Mouse (Mus musculus): ENCODE results near the gene Wfdc3.
"Not testable (repeated sequence)": the region's sequence is repeated elsewhere in the genome, so short reads cannot be mapped to it uniquely, and the experiment has no call there.

The Wfdc3 gene

DNA sequence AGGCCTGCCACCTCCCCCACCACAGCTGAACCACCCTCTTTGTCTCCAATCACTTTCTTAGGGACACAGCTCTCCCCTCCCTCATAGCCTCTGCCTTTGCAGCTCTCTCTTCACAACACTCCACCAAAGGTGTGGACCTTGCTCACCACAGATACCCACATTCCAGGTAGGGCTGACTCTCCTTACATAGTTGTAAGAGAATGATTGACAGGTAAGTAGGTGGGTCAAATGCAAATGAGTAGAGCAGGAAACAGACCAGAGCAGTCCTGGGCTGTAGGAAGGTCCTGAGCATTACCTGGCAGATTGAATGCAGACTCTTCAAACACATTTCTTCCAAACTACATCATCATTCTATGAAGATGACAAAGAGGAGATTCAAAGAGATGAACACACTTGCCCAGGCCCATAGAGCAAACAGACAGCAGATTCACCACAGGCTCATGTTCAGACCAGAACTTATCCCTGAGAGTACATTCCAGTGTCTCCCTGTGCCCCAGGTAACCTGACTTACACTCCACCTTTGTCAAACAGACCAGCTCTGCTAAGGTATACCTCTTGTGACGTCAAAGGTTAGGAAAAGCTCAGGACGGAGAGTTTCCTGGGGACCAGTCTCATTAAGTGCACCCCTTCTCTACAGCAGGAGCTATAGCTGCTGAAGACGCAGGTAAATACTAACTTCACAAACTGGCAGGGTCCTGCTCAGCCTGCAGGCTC, 8.2 kb downstream of the Wfdc3 start:
- no peak for DNase-seq (ENCODE audit: low spot score)

DNA sequence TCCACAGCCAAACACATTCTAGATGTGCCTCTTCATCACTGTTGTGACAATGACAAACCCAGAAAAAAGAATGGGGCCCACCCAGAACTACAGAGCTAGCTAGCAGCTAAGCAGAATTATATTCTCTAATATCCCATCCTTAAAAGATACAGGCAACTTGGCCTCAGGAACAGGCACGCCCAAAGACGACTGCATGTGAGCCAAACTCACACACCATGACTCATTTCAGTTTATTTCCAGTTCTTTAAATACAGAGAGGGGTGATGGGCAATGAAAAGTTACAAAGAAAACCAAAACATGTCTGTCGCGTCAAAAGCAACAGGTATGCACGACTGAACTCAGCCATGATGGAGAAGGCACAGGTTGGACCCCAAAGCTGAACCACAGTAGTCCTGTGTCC, 10.3 kb downstream of the Wfdc3 start:
- no peak for DNase-seq (ENCODE audit: low spot score)

- no peak for DNase-seq (ENCODE audit: low spot score)
Measured at GRCm38 (mm10) chr2:164734839-164735238, 10.9 kb downstream of the Wfdc3 start.

GRCm38 (mm10) chr2:164733259-164733658, 12.5 kb downstream of the Wfdc3 start:
- no peak for DNase-seq (ENCODE audit: low spot score)

- DNase-seq (ENCODE audit: low spot score) = no peak
Measured at GRCm38 (mm10) chr2:164731719-164732118, 14.0 kb downstream of the Wfdc3 start.

- DNase-seq (ENCODE audit: low spot score) = peak; percentile 86
Measured at GRCm38 (mm10) chr2:164725895-164726619, 19.7 kb downstream of the Wfdc3 start.

- DNase-seq (ENCODE audit: low spot score) = no peak
Measured at GRCm38 (mm10) chr2:164723276-164723675, 22.5 kb downstream of the Wfdc3 start.

GRCm38 (mm10) chr2:164716194-164716786, 29.4 kb downstream of the Wfdc3 start:
- DNase-seq (ENCODE audit: low spot score) = not testable (repeated sequence)

DNA sequence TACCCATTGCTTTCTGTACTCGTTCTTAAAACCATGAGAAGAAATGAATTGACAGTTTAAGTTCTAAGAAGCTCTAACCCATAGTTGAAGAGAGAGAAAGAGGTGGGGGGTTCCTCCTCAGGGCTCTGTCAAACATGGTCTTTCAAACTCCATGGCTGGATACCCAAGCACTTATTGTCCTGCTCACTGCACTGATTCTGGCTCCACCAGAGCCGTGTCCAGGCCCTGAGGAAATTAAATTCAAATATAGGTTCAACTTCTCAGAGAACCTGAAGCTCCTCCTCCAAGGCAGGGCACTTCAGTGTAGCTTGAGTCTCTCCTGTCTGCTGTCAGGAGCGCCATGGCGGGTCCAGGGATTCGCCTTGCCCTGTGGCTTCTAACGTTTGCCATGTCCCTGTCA, 30.7 kb downstream of the Wfdc3 start, which contains the start of gene Spint5:
TSS of gene Spint5 (plus strand) at position 301 of the 400 bp plus-strand sequence.
- no peak for DNase-seq (ENCODE audit: low spot score)

- DNase-seq (ENCODE audit: low spot score) = no peak
Measured at GRCm38 (mm10) chr2:164705991-164706390, 39.7 kb downstream of the Wfdc3 start.

DNA sequence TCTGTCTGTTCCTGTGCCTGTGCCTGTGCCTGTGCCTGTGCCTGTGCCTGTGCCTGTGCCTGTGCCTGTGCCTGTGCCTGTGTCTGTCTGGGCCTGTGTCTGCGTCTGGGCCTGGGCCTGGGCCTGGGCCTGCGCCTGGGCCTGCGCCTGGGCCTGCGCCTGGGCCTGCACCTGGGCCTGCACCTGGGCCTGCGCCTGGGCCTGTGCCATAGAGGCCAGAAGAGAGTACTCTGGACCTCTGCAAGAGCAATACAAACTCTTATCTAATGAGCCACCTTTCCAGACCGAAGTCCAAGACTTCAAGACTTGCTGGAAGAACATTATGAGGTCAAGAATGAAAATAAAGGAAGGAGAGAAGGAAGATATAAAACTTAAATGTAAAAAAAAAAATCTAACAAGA, 40.4 kb downstream of the Wfdc3 start:
- DNase-seq (ENCODE audit: low spot score) = no peak

- no peak for DNase-seq (ENCODE audit: low spot score)
Measured at GRCm38 (mm10) chr2:164704235-164704634, 41.5 kb downstream of the Wfdc3 start.

DNA sequence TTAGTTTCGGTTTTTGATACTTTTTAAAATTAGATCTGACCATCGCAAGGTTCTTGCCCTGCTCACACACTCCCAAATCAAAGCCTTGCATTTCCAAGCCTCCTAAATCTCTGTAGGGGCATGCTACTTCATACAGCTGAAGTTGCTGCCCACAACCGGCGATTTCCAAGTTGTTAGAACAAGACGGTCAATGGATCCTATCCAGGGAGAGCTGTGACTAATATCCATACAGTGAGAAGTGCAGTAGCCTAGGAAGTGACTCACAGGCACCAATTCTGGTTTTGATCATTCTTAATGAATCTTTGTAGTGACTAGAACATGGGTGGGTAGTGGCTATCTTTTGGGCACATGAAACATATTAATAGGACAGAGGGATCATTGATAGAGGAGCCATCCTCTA, 44.0 kb downstream of the Wfdc3 start:
- no peak for DNase-seq (ENCODE audit: low spot score)

- DNase-seq (ENCODE audit: low spot score) = no peak
Measured at GRCm38 (mm10) chr2:164700959-164701358, 44.8 kb downstream of the Wfdc3 start.

DNA sequence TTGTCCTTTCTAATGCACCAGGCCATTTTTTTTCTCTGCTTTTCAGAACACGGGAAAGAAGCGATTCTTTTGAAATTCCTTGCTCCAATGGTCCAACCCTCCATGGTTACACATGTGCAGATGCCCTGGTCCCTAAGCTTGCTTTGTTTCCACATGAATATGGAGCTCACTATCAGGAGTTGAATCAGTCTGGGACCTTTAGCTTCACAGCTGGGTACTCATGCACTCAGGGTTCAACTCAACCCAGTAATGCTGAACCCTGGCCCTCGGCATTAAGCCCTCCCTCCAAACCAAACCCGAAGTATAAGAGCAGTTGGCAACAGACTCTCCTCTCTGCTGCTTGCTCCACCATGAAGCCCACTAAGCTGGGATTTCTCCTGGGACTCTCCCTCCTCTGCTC, 47.5 kb downstream of the Wfdc3 start, which contains the start of gene Spint4:
TSS of gene Spint4 (plus strand) at position 301 of the 400 bp plus-strand sequence.
- DNase-seq (ENCODE audit: low spot score) = peak; percentile 12

DNA sequence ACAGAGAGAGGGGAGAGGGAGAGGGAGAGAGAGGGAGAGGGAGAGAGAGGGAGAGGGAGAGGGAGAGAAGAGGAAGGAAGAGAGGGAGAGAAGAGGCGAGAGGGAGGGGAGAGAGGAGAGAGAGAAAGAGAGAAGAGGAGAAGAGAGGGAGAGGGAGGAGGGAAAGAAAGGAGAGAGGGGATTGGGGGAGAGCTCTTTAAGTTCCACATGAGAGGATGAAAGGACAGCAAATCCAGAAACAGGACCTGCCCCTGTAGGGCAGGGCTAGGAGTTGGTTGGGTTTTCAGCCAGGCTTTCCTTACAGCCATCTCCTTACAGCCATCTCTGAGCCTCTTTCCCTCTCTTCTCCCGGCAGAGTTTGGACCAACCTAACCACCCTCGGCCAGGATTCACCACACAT, 60.9 kb downstream of the Wfdc3 start, which contains the start of gene Wfdc13:
TSS of gene Wfdc13 (plus strand) at position 301 of the 400 bp plus-strand sequence.
- peak; percentile 30 for DNase-seq (ENCODE audit: low spot score)
